Mouse (Mus musculus) CH12.LX (cell line): ENCODE measurements around the gene Plin2.

Experiments
- CTCF ChIP-seq, 2 experiments: IDR thresholded peaks in 1 of 2; conservative IDR thresholded peaks in 1 of 2; 2 replicates each; pipeline ENCODE4 v1.5.1; 2011 to 2012; ENCODE audit warnings: low read depth in 2 of 2, low read length in 2 of 2, improper control_type of control experiment in 1 of 2, inconsistent platforms in 1 of 2, mild to moderate bottlenecking in 1 of 2, moderate library complexity in 1 of 2
- MYC ChIP-seq: IDR thresholded peaks from 2 replicates; pipeline ENCODE4 v1.6.1; 2011; ENCODE audit warnings: low read depth, mild to moderate bottlenecking, improper control_type of control experiment, low read length
- POLR2A ChIP-seq: IDR thresholded peaks from 2 replicates; pipeline ENCODE4 v1.6.1; 2011; ENCODE audit warnings: low read depth, mild to moderate bottlenecking, improper control_type of control experiment, low read length
- SMC3 ChIP-seq: IDR thresholded peaks from 2 replicates; pipeline ENCODE4 v1.6.1; 2011; ENCODE audit warnings: low read depth, low read length, improper control_type of control experiment
- UBTF ChIP-seq: IDR thresholded peaks from 2 replicates; pipeline ENCODE4 v1.6.1; 2012; ENCODE audit warnings: low read depth, mild to moderate bottlenecking, inconsistent platforms, low read length, improper control_type of control experiment, moderate library complexity
- USF1 ChIP-seq: IDR thresholded peaks from 2 replicates; pipeline ENCODE4 v1.6.1; 2014; ENCODE audit warnings: low read depth, mild to moderate bottlenecking, inconsistent platforms, low read length, improper control_type of control experiment
- ZC3H11A ChIP-seq: IDR thresholded peaks from 2 replicates; pipeline ENCODE4 v1.6.1; 2012; ENCODE audit warnings: low read depth, mild to moderate bottlenecking, inconsistent platforms, low read length, improper control_type of control experiment
- ZKSCAN1 ChIP-seq: IDR thresholded peaks from 2 replicates; pipeline ENCODE4 v1.6.1; 2012; ENCODE audit warnings: low read depth, inconsistent platforms, low read length, improper control_type of control experiment, borderline replicate concordance

DNA sequence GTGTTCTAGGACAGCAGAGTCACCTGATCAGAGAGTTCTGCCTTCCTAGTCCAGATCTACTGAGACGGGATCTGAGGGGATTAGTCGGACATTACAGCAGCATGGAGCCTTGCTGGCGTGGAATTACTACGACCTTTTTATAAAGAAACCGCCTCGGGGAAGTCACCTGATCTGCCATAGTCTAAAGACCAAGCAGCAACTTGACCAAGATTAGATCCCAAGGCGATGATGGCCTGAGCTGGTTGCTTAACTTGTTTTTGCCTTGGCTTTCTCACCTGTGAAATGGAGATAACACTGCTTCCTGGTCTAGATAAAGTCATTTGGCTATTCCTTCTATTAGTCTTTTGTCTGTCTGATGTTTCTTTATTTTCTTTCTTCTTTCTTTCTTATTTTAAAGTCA is 2.6 kb upstream of the Plin2 start:
- TF ChIP-seq ZC3H11A (no peak), SMC3 (no peak), USF1 (no peak), POLR2A (no peak), ZKSCAN1 (no peak), CTCF (conservative IDR thresholded peaks at IDR 0.05 in 1 of 2, IDR thresholded peaks at IDR 0.05 in 1 of 2; ENCODE audit: low read depth in 2 of 2, low read length in 2 of 2) (no peak), UBTF (no peak), MYC (no peak)
